Comparison of ENCODE assay signal across 24 mouse cellular contexts in genomic region chr5:121696761-121697160, GRCm38 (mm10). TPM values are rescaled to one million over a fixed set of nuclear protein-coding genes. Genes with fewer than 3 reads are reported as not detected.
DNase-seq lines count a peak whose midpoint lies in the region; ATAC-seq and TF ChIP-seq lines count a peak whose summit lies in the region.
"Had no signal": no experiment of that assay in that cellular context is flagged by ENCODE, and none has a peak within 500 bp of the region (broad histone marks: within the 10 kb centered on the region; RNA-seq: fewer than 3 reads in every experiment).

No protein-coding gene starts in this region.

- no peak overlapping the region for H3K4me2 ChIP-seq in intestine, embryonic 14.5 days (ENCODE audit: low read length)
- no peak overlapping the region for H3K4me2 ChIP-seq in intestine, embryonic 16.5 days (ENCODE audit: low read depth, low read length)
- H3K4me2 ChIP-seq: heart, embryonic 11.5 days; hindbrain, embryonic 13.5 days had no signal

- H3K9ac ChIP-seq in intestine, embryonic 14.5 days (ENCODE audit: low read length) = no peak overlapping the region
- no peak overlapping the region for H3K9ac ChIP-seq in intestine, embryonic 16.5 days (ENCODE audit: low read depth, low read length)
- H3K9ac ChIP-seq: forebrain, postnatal 0 days; hindbrain, embryonic 13.5 days had no signal

- DNase-seq in embryo, embryonic 10 days (ENCODE audit: low spot score) = peak; percentile 9
- DNase-seq in embryo, embryonic 11 days = no peak
- no peak for DNase-seq in intestine, embryonic 14.5 days (ENCODE audit: low spot score)
- peak; percentile 69 for DNase-seq in retina, postnatal 1 day
- DNase-seq in retina, embryonic 14.5 days (ENCODE audit: low spot score) = no peak
- DNase-seq in mesoderm, embryonic 11.5 days (ENCODE audit: low read depth, low spot score) = peak; percentile 30
- DNase-seq in cerebellum, adult 2 months = no peak
- DNase-seq: adrenal gland, adult 2 months; adrenal gland, postnatal 14 days; cerebellum, adult 11 months; cerebellum, adult 8-10 months; cerebellum, postnatal 10 days; cerebellum, postnatal 36 days; forebrain, postnatal 0 days; gastrocnemius, adult 2 months; gastrocnemius, postnatal 14 days; heart, adult 11 months had no signal

- H3K27me3 ChIP-seq in intestine, embryonic 14.5 days (replicated peaks; ENCODE audit: control insufficient read depth, insufficient read depth, low read length) = no peaks in the 10 kb centered on the region
- H3K27me3 ChIP-seq in intestine, embryonic 16.5 days (replicated peaks; ENCODE audit: control insufficient read depth, insufficient read depth, low read length) = no peaks in the 10 kb centered on the region
- no peaks in the 10 kb centered on the region for H3K27me3 ChIP-seq in cerebellum, adult 2 months (ENCODE audit: control insufficient read depth, insufficient read depth, low read length)
- H3K27me3 ChIP-seq: hindbrain, embryonic 13.5 days; Patski had no signal

- no peaks in the 10 kb centered on the region for H3K9me3 ChIP-seq in intestine, embryonic 14.5 days (ENCODE audit: control insufficient read depth, low read length)
- no peaks in the 10 kb centered on the region for H3K9me3 ChIP-seq in intestine, embryonic 16.5 days (ENCODE audit: control insufficient read depth, low read length)
- H3K9me3 ChIP-seq: hindbrain, embryonic 13.5 days had no signal

- peaks cover 6% of the 10 kb centered on the region; the same call in 1 of the 2 replicates for H3K4me1 ChIP-seq in intestine, embryonic 14.5 days (replicated peaks; ENCODE audit: control insufficient read depth, insufficient read depth, low read length)
- H3K4me1 ChIP-seq in intestine, embryonic 16.5 days (ENCODE audit: control insufficient read depth, insufficient read depth, low read length) = peaks cover 6% of the 10 kb centered on the region; the same call in 1 of the 2 replicates
- H3K4me1 ChIP-seq in cerebellum, adult 2 months (ENCODE audit: control insufficient read depth, insufficient read depth, low read length) = no peaks in the 10 kb centered on the region
- H3K4me1 ChIP-seq: hindbrain, embryonic 13.5 days had no signal

- H3K27ac ChIP-seq in intestine, embryonic 14.5 days (ENCODE audit: low read depth) = no peak overlapping the region
- H3K27ac ChIP-seq in intestine, embryonic 16.5 days (ENCODE audit: low read length) = no peak overlapping the region
- H3K27ac ChIP-seq in cerebellum, adult 2 months (ENCODE audit: insufficient read depth, low read length) = no peak overlapping the region
- H3K27ac ChIP-seq: gastrocnemius, adult 2 months; hindbrain, embryonic 13.5 days had no signal

- 58% methylated on average over 6 of the region's 6 CpGs for WGBS in intestine, embryonic 14.5 days
- 62% methylated on average over 6 of the region's 6 CpGs for WGBS in intestine, embryonic 16.5 days
- WGBS in cerebellum, adult 2 months = 47% methylated on average over 6 of the region's 6 CpGs

- H3K4me3 ChIP-seq in intestine, embryonic 14.5 days (ENCODE audit: low read depth, low read length) = no peak overlapping the region
- no peak overlapping the region for H3K4me3 ChIP-seq in intestine, embryonic 16.5 days (ENCODE audit: low read length)
- H3K4me3 ChIP-seq in cerebellum, adult 2 months (replicated peaks; ENCODE audit: insufficient read depth, low read depth, low read length) = no peak overlapping the region
- H3K4me3 ChIP-seq: gastrocnemius, adult 2 months; hindbrain, embryonic 13.5 days had no signal

- no peaks in the 10 kb centered on the region for H3K36me3 ChIP-seq in intestine, embryonic 14.5 days (ENCODE audit: control insufficient read depth, insufficient read depth, low read length)
- no peaks in the 10 kb centered on the region for H3K36me3 ChIP-seq in intestine, embryonic 16.5 days (ENCODE audit: control insufficient read depth, insufficient read depth, low read length)
- H3K36me3 ChIP-seq: hindbrain, embryonic 13.5 days had no signal

- peak; percentile 36; the same call in 1 of the 2 replicates for ATAC-seq in intestine, embryonic 14.5 days (replicated peaks; ENCODE audit: low FRiP score, low TSS enrichment, low read depth)
- ATAC-seq in intestine, embryonic 16.5 days = no peak
- ATAC-seq: forebrain, embryonic 14.5 days; forebrain, postnatal 0 days; hindbrain, embryonic 16.5 days; inflammation-experienced regulatory T-cells, adult 6 months; Patski had no signal

- no peak for TF ChIP-seq POLR2A in cerebellum, adult 2 months (IDR thresholded peaks at IDR 0.05; ENCODE audit: borderline replicate concordance, insufficient read depth, low read length)

- TF ChIP-seq CTCF in cerebellum, adult 2 months (IDR thresholded peaks at IDR 0.05; ENCODE audit: borderline replicate concordance, insufficient read depth, low read depth, low read length) = no peak

RNA-seq across cellular contexts. Expression of gene Atxn2, which starts 14.4 kb away (rescaled TPM):
- 59.4 and 59.8 TPM in 2 replicates for polyA plus RNA-seq in intestine, embryonic 14.5 days (2014; fragmentation: Nextera tagmentation; extraction: Ambion mirVana)
- polyA plus RNA-seq in intestine, embryonic 16.5 days (2015; fragmentation: Nextera tagmentation; extraction: Ambion mirVana) = 27.9 and 30.7 TPM in 2 replicates
- 149 and 165 TPM in 2 replicates for polyA plus RNA-seq in cerebellum, adult 2 months (2012; rRNA removed)

RNA-seq across cellular contexts. Expression of gene Brap, which starts 36.4 kb away (rescaled TPM):
- polyA plus RNA-seq in intestine, embryonic 14.5 days (2014; fragmentation: Nextera tagmentation; extraction: Ambion mirVana) = 31.5 and 32.8 TPM in 2 replicates
- 26.4 and 30.4 TPM in 2 replicates for polyA plus RNA-seq in intestine, embryonic 16.5 days (2015; fragmentation: Nextera tagmentation; extraction: Ambion mirVana)
- 51.2 and 54.4 TPM in 2 replicates for polyA plus RNA-seq in cerebellum, adult 2 months (2012; rRNA removed)

RNA-seq across cellular contexts. Expression of gene Acad10, which starts 36.4 kb away (rescaled TPM):
- 4.3 and 4.7 TPM in 2 replicates for polyA plus RNA-seq in intestine, embryonic 14.5 days (2014; fragmentation: Nextera tagmentation; extraction: Ambion mirVana)
- 7.8 and 9.7 TPM in 2 replicates for polyA plus RNA-seq in intestine, embryonic 16.5 days (2015; fragmentation: Nextera tagmentation; extraction: Ambion mirVana)
- polyA plus RNA-seq in cerebellum, adult 2 months (2012; rRNA removed) = 3.6 and 4.0 TPM in 2 replicates

Comparison
In these comparisons a context has a peak if more than half of its experiments do, and no peak if none do; other contexts are left out.
1. DNase-seq: peak in embryo, embryonic 10 days (single experiment), retina, postnatal 1 day (single experiment) and mesoderm, embryonic 11.5 days (single experiment); none in embryo, embryonic 11 days (single experiment), intestine, embryonic 14.5 days (single experiment), retina, embryonic 14.5 days (single experiment) and cerebellum, adult 2 months (0 of 2).